Mouse (Mus musculus) induced T-regulatory cell, adult 2 months (primary cell): ENCODE data around the gene Ntn4.

ENCODE experiments used
- DNase-seq: peaks from one replicate; pipeline ENCODE4 v3.0.0-alpha.2; 2012; ENCODE audit warnings: low read depth

The Ntn4 gene

GRCm38 (mm10) chr10:93730514-93730913, 90.0 kb downstream of the Ntn4 start:
- no peak for DNase-seq

- DNase-seq = no peak
Observed at GRCm38 (mm10) chr10:93731248-93731691, 90.8 kb downstream of the Ntn4 start.

GRCm38 (mm10) chr10:93736114-93736645, 95.7 kb downstream of the Ntn4 start:
- no peak for DNase-seq

GRCm38 (mm10) chr10:93737080-93737479, 96.6 kb downstream of the Ntn4 start:
- no peak for DNase-seq

- no peak for DNase-seq
Observed at GRCm38 (mm10) chr10:93741446-93742096, 101.1 kb downstream of the Ntn4 start.

- DNase-seq = no peak
Observed at GRCm38 (mm10) chr10:93742097-93742446, 101.6 kb downstream of the Ntn4 start.

GRCm38 (mm10) chr10:93742598-93742997, 102.1 kb downstream of the Ntn4 start:
- DNase-seq = peak; percentile 4

GRCm38 (mm10) chr10:93749267-93750192, 109.0 kb downstream of the Ntn4 start:
- DNase-seq = no peak

GRCm38 (mm10) chr10:93751302-93751701, 110.8 kb downstream of the Ntn4 start:
- DNase-seq = no peak

- DNase-seq = no peak
Observed at GRCm38 (mm10) chr10:93753711-93754391, 113.4 kb downstream of the Ntn4 start.

- no peak for DNase-seq
Observed at GRCm38 (mm10) chr10:93756211-93756610, 115.7 kb downstream of the Ntn4 start.

GRCm38 (mm10) chr10:93759644-93760043, 119.2 kb downstream of the Ntn4 start:
- DNase-seq = no peak

GRCm38 (mm10) chr10:93760429-93760828, 119.9 kb downstream of the Ntn4 start:
- no peak for DNase-seq

GRCm38 (mm10) chr10:93763074-93763473, 122.6 kb downstream of the Ntn4 start:
- DNase-seq = peak; percentile 76

- no peak for DNase-seq
Observed at GRCm38 (mm10) chr10:93766221-93766620, 125.7 kb downstream of the Ntn4 start.

- no peak for DNase-seq
Observed at GRCm38 (mm10) chr10:93767245-93767644, 126.8 kb downstream of the Ntn4 start.

- no peak for DNase-seq
Observed at GRCm38 (mm10) chr10:93768222-93768621, 127.7 kb downstream of the Ntn4 start.

GRCm38 (mm10) chr10:93771931-93772465, 131.5 kb downstream of the Ntn4 start:
- no peak for DNase-seq

- DNase-seq = no peak
Observed at GRCm38 (mm10) chr10:93772492-93772891, 132.0 kb downstream of the Ntn4 start.

GRCm38 (mm10) chr10:93776731-93777151, 136.3 kb downstream of the Ntn4 start:
- no peak for DNase-seq

- peak; percentile 46 for DNase-seq
Observed at GRCm38 (mm10) chr10:93777372-93777771, 136.9 kb downstream of the Ntn4 start.
